Mouse (Mus musculus) cerebellum, adult 2 months (tissue): Measurements from ENCODE around the gene Asb16. TPM values are rescaled to one million over a fixed set of nuclear protein-coding genes. Genes with fewer than 3 reads are reported as not detected.
A peak's percentile ranks its signal among the peaks of the same experiment; 100 is the strongest.

ENCODE experiments used
- DNase-seq, 2 experiments: peaks; one replicate each; pipeline ENCODE4 v3.0.0; 2021
- H3K27ac ChIP-seq: fragments of 200-500 bp; 2 replicates; pipeline ENCODE4 v1.5.1; 2012; ENCODE audit warnings: low read length, control low read depth, inconsistent platforms; ENCODE audit not compliant: insufficient read depth
- H3K27me3 ChIP-seq: fragments of 200-500 bp; 2 replicates; pipeline ENCODE4 v1.6.1; 2012; ENCODE audit warnings: inconsistent platforms, mild to moderate bottlenecking, low read length, moderate library complexity; ENCODE audit not compliant: control insufficient read depth, insufficient read depth
- H3K4me1 ChIP-seq: fragments of 200-500 bp; 2 replicates; pipeline ENCODE4 v1.6.1; 2011; ENCODE audit warnings: low read length; ENCODE audit not compliant: control insufficient read depth, insufficient read depth
- H3K4me3 ChIP-seq: fragments of 200-500 bp; replicated peaks from 2 replicates; pipeline ENCODE3; 2011; ENCODE audit warnings: mild to moderate bottlenecking, low read depth, low read length, control low read depth; ENCODE audit not compliant: insufficient read depth
- CTCF ChIP-seq: fragments of 200-500 bp; IDR thresholded peaks from 2 replicates; pipeline ENCODE4 v1.5.1; 2011; ENCODE audit warnings: low read depth, mild to moderate bottlenecking, control low read depth, low read length, moderate library complexity, borderline replicate concordance; ENCODE audit not compliant: insufficient read depth
- POLR2A ChIP-seq: fragments of 200-500 bp; IDR thresholded peaks from 2 replicates; pipeline ENCODE4 v1.6.1; 2011; ENCODE audit warnings: low read length, control low read depth, borderline replicate concordance; ENCODE audit not compliant: insufficient read depth
- WGBS: fragments of 180-500 bp; shearing (Covaris S2); methylation state at CpG from one replicate; pipeline ENCODE4 v1.1.7; 2018; 5-methylcytosine and 5-hydroxymethylcytosine counted together
- polyA plus RNA-seq: library from polyadenylated mRNA; depleted of rRNA; stranded (reverse); fragments of >200 nt; gene quantifications from 2 replicates; pipeline ENCODE4 v1.2.3, GENCODE M21; 2012

Asb16 gene
- polyA plus RNA-seq, 1 experiment = 4.0 TPM

- DNase-seq = peak in 1 of 2 experiments; percentile 47
- 5% methylated on average over 22 of the region's 22 CpGs for WGBS
- Histone ChIP-seq H3K27me3 (no peaks in the 10 kb centered on the region), H3K4me3 (peak overlapping the region; percentile 9), H3K27ac (no peak overlapping the region), H3K4me1 (peaks cover 70% of the 10 kb centered on the region)
- TF ChIP-seq CTCF (no peak), POLR2A (no peak)
Measured at GRCm38 (mm10) chr11:102224686-102225085, 43.9 kb upstream of the Asb16 start.

GRCm38 (mm10) chr11:102225221-102225620, 43.3 kb upstream of the Asb16 start:
- WGBS = 14% methylated on average over 5 of the region's 5 CpGs
- Histone ChIP-seq H3K4me1 (peaks cover 65% of the 10 kb centered on the region), H3K4me3 (no peak overlapping the region), H3K27me3 (no peaks in the 10 kb centered on the region), H3K27ac (no peak overlapping the region)
- DNase-seq = no peak
- TF ChIP-seq CTCF (no peak), POLR2A (no peak)

GRCm38 (mm10) chr11:102226067-102226978, 42.2 kb upstream of the Asb16 start:
- Histone ChIP-seq H3K27ac (no peak overlapping the region), H3K4me3 (no peak overlapping the region), H3K27me3 (no peaks in the 10 kb centered on the region), H3K4me1 (peaks cover 57% of the 10 kb centered on the region)
- TF ChIP-seq POLR2A (no peak), CTCF (no peak)
- 45% methylated on average over 12 of the region's 12 CpGs for WGBS
- DNase-seq = peak; percentile 46 to 68

GRCm38 (mm10) chr11:102227270-102228190, 41.0 kb upstream of the Asb16 start:
- peak in 1 of 2 experiments; percentile 46 for DNase-seq
- 6% methylated on average over 12 of the region's 12 CpGs for WGBS

DNA sequence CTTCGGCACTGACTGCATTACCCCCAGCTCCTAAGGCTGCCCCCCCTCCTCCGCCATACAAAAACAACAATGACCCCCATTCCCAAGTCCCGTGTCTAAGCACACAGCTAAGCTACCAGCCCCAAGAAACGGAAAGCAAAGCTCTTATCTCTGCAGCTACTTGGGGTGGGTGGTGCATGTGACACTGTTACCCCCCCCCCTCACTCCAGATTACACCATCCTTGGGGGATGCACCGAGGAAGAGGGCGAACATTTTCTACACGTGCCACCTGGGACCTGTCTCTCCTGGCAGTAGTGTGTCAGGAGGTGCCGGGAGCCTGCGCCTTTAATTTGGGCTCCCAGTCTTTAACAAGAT, 40.4 kb upstream of the Asb16 start:
- WGBS = 6% methylated on average over 9 of the region's 9 CpGs

More at GRCm38 (mm10) chr11:102227270-102228190, 41.0 kb upstream of the Asb16 start:
- no peaks in the 10 kb centered on the region for H3K27me3 ChIP-seq
- H3K27ac ChIP-seq = no peak overlapping the region
- peak overlapping the region; percentile 98 for H3K4me3 ChIP-seq
- TF ChIP-seq POLR2A = no peak
- TF ChIP-seq CTCF = no peak
- H3K4me1 ChIP-seq = peaks cover 46% of the 10 kb centered on the region

DNA sequence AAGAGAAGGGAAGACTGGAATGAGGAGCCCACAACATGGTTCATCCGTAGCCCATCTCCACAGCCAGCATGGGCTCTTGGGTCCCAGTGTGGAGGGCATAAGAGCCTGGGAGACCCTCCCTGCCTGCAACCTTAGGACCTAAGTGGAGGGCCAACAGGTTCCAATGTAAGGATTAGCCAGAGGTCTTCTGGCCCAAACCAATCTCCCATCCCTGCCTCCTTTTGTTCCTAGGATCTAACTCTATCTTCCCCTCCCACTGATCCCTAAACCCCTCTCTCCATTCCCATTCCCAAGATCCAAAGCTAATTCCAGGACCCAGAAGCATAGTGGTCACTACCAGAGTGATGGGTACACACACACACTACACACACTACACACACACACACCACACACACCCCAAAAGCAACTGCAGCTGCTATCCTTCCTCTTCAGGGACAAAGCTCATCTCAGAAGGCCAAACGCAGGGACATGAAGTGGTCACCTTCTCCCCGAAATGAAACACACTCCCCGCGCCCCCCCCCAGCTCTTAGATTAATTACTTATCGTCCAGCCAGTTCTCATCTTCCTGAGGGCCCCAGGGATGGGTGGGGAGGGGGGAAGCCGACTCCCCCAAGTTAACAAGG, 39.8 kb upstream of the Asb16 start:
- Histone ChIP-seq H3K27ac (peak overlapping the region; percentile 78; the same call in 1 of the 2 replicates), H3K4me1 (peaks cover 36% of the 10 kb centered on the region)

More for the DNA sequence above, 40.4 kb upstream of the Asb16 start:
- TF ChIP-seq CTCF (no peak), POLR2A (no peak)
- H3K27ac ChIP-seq = no peak overlapping the region
- peaks cover 41% of the 10 kb centered on the region for H3K4me1 ChIP-seq
- peak overlapping the region; percentile 98 for H3K4me3 ChIP-seq
- DNase-seq = peak in 1 of 2 experiments; percentile 25
- no peaks in the 10 kb centered on the region for H3K27me3 ChIP-seq

DNA sequence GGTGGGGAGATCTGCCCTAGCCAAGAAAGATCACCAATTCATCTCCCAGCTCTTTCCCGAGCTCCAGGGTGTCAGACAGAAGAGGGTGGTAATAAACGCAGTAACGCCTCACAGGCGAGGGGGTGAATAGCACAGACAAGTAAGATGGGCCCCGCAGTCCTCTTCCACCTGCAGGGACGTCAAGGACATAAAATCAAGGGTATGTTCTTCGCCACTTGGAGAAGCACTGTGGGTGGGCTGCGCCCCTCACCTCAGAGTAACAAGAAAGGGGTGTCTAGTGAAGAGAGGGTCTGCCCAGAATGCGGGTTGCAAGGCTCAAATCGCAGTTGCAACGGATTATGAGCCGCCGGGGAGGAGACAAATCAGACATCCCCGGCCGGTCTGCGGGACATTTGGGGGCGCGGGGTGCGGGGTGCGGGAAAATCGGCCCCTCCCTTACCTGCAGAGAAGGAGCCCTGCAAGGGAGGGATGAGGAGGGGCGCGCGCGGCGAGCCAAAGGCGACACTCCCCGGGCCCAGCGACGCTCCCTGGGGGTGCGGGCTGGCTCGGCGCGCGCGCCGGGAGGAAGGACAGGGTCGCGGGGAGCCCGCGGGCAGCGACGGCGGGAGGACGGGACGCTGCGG, 39.1 kb upstream of the Asb16 start:
- under 1% methylated on average over 47 of the region's 47 CpGs for WGBS
- peak overlapping the region; percentile 98 for H3K4me3 ChIP-seq
- TF ChIP-seq POLR2A (no peak), CTCF (no peak)
- DNase-seq = peak; percentile 46 to 61
- peaks cover 29% of the 10 kb centered on the region for H3K4me1 ChIP-seq
- H3K27me3 ChIP-seq = no peaks in the 10 kb centered on the region
- peak overlapping the region; percentile 78 for H3K27ac ChIP-seq

More for the DNA sequence above, 39.8 kb upstream of the Asb16 start:
- TF ChIP-seq POLR2A (no peak), CTCF (no peak)
- Histone ChIP-seq H3K4me3 (peak overlapping the region; percentile 98), H3K27me3 (no peaks in the 10 kb centered on the region)
- DNase-seq = peak in 1 of 2 experiments; percentile 30
- WGBS = 2% methylated on average over 7 of the region's 7 CpGs
